Mouse (Mus musculus) cerebellum, adult 9-10 months (tissue): ENCODE measurements around the gene Il4.

Experiments used
- DNase-seq: peaks from one replicate; pipeline ENCODE4 v3.0.0; 2022

The Il4 gene

DNA sequence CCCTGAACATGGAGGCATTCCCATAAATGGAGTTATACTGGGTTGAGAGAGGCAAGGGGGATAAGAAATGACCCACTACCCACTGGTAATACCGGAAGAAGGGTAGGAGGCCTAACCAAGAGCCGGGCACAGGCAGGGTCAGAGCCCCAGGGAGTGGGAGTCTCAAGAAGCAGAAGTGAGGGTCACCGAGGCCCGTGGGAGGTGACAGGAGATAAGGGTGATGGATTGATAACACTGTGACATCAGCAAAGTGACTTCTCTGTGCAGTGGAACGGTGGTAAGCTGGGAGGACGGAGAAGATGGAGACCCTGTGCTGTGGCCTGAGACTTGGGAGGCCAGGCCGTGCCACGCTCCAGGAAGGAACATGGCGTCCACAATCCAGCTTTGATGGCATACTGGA is 5.1 kb upstream of the Il4 start:
- no peak for DNase-seq

DNA sequence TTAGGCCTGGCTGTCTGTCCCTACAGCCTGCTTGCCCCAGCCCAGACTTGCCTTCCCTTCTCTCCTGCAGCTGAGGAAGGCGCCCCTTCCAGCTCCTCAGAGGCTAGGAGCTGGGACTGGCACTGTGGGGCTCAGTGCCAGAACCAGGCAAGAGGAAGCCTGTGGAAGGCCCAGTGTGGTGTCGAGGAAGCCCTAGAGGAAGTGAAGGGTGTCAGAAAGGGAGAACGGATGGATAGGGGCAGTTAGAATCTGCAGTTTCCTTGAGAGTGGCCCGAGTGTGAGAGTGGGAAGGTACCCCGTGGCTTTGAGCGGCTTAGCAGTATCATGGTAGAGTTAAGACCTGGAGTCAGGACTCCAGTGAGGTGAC is 4.0 kb upstream of the Il4 start:
- no peak for DNase-seq

GRCm38 (mm10) chr11:53621582-53622439 is 3.3 kb upstream of the Il4 start:
- no peak for DNase-seq

DNA sequence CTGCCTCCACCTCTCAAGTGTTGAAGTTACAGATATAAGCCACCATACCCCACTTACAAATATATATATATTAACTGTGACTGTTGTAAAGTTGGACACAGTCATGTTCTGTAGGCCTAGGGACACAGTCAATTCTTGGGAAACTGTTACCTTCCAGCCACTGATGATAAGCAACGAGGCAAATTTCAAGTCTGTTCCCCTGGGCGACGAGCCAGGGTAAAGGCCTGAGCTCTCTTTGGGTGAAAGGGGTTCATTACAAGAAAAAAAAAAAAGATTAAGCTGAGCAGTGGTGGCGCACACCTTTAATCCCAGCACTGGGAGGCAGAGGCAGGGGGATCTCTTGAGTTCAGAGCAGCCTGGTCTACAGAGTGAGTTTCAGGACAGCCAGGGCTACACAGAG is 1.6 kb upstream of the Il4 start:
- no peak for DNase-seq

GRCm38 (mm10) chr11:53619428-53619827 is 959 bp upstream of the Il4 start:
- DNase-seq: no peak

- no peak for DNase-seq
These were observed 833 bp downstream of the Il4 start for GRCm38 (mm10) chr11:53617562-53618109.

DNA sequence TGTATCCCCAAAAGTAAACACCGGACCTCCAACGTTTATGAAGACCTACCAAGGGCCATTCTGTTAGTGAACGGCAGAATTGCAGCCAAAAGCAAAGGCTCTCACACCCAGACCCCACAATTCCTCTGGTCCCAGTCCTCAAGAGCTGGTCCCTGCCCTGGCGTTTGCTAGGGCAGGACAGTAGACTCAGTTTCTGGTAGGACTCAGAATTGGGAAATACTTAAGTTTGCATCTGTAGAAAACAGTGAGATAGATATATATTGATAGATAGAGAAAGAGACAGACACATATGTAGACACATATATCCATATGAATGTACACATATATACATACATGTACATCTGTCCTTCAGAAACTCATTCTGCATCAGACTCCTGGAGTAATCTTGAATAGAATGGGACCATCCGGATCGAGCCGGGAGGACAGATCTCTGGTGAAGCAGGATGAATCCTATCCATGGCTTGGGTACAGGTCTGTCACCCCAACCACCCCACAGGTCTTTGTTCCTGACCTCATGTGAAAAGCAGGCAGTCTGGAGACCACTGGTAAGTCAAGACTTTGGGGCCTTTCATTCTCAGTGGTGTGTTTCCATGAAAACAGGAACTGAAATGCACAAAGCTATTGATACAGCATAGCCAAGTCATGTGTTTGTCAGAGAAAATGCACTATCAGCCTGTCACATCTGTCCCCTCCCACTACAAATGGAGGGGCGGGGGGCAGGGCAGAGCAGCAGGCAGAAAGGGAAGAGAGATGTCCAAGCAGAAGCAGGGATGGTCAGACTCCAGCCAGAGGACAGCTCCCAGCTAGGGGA is 1.5 kb downstream of the Il4 start:
- DNase-seq: no peak

DNA sequence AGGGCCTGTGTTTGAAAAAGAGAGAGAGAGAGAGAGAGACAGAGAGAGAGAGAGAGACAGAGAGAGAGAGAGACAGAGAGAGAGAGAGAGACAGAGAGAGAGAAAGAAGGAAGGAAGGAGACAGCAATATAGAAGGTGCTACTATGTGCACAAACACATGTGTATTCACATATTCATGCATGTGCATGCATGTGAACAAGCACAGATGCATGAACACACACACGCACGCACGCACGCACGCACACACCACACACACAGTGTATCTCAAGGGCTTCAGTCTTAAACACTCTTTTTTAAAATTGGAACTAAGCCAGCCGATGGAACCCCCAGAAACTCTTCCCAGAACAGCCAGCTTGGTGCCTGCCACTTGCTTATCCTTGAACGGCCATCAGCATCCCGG is 2.9 kb downstream of the Il4 start:
- DNase-seq: no peak

DNA sequence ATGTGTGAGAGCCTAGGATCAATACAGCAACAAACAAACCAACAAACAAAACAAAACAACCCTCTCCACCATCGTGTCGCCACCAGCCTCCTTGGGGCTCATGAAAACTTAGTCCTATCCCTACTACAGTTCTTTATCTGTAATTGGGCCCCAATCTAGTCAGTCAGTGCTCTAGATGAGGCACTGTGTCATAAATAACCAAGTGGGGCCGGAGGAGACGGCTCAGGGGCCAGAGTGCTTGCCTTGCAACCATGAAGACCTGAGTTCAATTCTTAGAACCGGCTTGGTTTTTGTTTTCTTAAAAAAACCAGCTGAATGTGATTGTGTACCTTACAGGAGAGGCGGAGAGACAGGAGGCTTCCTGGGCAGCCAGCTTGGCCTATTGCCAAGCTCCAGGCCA is 3.3 kb downstream of the Il4 start:
- no peak for DNase-seq

- no peak for DNase-seq
These were observed 8.8 kb downstream of the Il4 start for GRCm38 (mm10) chr11:53609672-53610071.

GRCm38 (mm10) chr11:53609231-53609630 is 9.2 kb downstream of the Il4 start:
- no peak for DNase-seq

- DNase-seq: no peak
These were observed 12.9 kb downstream of the Il4 start for GRCm38 (mm10) chr11:53605609-53606008.

DNA sequence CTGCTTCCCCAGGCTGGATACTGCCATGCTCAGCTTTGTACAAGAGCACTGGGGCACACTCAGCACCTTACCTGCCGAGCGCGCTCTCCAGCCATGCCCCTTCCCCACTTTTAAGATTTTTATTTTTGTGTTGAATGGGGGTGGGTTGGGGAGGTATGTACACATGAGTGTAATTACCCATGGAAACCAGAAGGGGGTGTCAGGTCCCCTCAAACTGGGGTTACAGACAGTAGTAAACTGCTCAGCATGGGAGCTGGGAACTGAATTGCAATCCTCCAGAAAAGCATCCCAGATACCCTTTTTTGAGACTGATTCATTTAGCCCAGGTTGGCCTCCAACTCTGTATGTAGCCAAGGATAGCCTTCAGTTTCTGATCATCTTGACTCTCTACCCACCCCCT is 13.5 kb downstream of the Il4 start:
- DNase-seq: no peak

GRCm38 (mm10) chr11:53591116-53591515 is 27.4 kb downstream of the Il4 start:
- no peak for DNase-seq

GRCm38 (mm10) chr11:53590368-53590768 is 28.1 kb downstream of the Il4 start:
- DNase-seq: no peak

GRCm38 (mm10) chr11:53588279-53588678 is 30.2 kb downstream of the Il4 start:
- no peak for DNase-seq

- no peak for DNase-seq
These were observed 33.0 kb downstream of the Il4 start for GRCm38 (mm10) chr11:53585510-53585909.

GRCm38 (mm10) chr11:53584849-53585248 is 33.6 kb downstream of the Il4 start:
- DNase-seq: no peak

GRCm38 (mm10) chr11:53583151-53583550 is 35.3 kb downstream of the Il4 start:
- no peak for DNase-seq

- DNase-seq: no peak
These were observed 37.9 kb downstream of the Il4 start for GRCm38 (mm10) chr11:53580562-53580961.

DNA sequence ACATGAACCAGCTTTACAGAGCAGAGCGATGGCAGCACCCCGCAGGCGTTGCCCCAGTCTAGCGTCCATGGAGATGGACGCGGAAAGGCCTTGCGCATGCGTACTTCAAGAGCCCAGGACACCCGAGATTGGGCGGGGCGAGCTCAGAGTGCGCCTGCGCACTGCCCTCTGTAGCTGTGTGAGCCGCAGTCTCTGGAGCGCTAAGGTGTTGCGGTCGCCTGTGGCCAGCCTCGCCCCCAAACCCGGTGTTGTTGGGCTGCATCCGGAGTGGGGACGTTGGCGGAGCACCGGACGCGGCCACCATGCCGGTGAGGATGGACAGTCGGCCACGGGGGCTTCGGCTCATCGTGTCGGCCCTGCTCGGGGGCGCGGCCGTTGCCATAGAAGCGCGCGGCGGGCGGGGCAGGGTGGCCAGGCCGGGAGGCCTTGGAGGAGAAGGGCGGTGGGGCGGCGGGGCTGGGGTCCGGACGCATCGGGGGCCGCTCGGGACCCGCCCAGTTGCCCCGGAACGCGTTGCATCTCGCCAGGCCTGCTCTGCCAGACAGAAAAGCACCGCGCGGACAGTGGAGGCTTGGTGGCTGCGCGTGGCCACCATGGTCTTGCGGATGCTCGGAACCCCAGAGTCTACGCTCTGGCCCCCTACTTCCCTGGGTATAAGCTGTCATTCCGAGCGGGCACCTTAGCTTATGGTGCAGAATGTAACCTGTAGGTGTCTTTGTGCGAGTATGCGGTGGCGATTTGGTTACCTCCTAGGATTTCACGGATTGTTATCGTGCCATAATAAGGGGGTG is 51.0 kb downstream of the Il4 start, which contains the start of gene Kif3a:
Gene Kif3a, plus strand, starts transcription at position 156 of the 791 bp plus-strand sequence.
- peak; percentile 95 for DNase-seq

GRCm38 (mm10) chr11:53566646-53567045 is 51.8 kb downstream of the Il4 start:
- no peak for DNase-seq

- DNase-seq: no peak
These were observed 56.5 kb downstream of the Il4 start for GRCm38 (mm10) chr11:53561986-53562385.
